Mouse (Mus musculus): ENCODE measurements around the gene Nhlrc2.

Nhlrc2 gene

DNA sequence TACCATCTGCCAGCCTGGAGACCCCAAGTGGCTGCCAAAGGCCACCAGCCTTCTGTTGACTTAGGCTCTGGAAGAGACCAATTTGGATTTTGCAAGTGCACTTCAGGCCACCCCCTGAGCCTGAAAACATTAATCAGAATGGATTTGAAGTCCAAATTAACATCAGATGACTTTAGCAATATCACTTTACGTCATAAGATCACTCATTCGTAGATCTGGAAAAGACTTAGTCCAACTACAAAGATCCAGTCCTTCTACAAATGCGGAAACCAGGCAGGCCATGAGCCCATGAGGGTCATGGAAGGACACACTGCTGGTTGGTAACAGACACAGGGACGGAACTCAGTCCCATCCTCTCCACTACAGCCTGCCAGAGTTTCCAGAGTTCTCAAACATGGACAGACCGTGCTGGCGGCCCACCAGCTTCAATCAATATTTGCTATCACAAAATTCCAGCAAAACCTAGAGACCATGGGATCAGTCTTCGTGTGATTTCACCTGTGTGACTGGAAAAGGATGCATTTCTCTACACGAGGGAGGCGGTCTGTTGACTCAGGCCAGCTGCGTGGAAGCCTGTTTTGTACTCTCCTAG, 79.9 kb downstream of the Nhlrc2 start:
- DNase-seq = no peak

DNA sequence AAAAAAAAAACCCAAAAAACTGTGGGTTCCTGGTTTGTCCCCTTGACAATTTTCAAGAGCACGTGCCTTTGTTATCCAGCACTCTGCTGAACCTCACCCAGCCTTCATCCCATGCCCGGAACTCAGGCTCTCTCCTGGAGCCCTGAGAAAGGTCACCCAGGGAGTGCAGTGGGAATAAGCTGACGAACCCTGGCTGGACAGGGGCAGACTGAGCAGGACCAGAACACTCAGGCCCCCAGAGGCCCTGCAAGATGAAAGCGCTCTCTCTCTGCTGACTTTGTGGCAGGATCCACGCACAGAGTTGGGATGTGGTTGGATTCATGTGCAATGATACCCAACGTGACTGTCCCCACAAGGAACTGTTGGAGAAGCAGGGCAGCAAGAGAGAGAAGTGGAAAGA, 81.6 kb downstream of the Nhlrc2 start:
- DNase-seq = no peak

DNA sequence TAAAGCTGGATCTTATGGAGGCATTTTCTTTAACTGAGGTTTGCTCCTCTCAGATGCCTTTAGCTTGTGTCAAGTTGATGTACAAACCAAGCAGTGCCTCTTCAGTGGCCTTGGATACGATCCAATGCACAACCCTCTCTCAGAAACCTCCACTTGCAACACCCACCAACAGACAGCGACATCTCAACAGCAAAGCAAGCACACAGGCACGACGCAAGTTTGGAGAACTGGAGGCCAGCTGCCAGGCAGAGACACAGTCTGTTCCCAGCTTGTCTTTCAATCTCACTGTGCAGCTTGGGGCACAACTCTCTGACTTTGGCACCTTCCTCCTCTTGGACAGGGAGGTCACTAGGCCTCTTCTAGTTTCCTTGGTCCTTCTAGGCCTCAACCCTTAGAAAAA, 83.0 kb downstream of the Nhlrc2 start:
- no peak for DNase-seq

DNA sequence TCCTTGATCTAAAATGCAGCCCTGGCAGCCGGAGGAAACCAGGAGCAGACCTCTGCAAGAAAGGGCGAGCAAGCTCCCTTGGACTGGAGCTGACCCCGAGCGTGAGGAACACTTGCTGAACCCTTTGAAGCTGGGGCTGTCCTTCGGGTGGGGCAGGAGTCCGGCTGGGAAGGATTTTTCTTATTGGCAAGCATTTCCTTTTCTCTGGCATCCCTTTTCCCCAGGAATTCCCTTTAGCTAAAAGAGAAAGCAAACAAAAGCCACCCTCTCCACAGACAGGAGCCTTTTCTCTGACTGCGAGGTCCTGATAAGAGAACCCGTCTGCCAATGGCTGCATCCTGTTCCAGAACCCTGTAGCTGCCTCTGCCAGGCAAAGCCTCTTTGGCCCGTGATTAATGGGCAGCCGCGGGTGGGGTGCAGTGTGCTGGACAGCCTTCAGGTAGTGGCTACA, 83.4 kb downstream of the Nhlrc2 start:
- DNase-seq = peak; percentile 74

DNA sequence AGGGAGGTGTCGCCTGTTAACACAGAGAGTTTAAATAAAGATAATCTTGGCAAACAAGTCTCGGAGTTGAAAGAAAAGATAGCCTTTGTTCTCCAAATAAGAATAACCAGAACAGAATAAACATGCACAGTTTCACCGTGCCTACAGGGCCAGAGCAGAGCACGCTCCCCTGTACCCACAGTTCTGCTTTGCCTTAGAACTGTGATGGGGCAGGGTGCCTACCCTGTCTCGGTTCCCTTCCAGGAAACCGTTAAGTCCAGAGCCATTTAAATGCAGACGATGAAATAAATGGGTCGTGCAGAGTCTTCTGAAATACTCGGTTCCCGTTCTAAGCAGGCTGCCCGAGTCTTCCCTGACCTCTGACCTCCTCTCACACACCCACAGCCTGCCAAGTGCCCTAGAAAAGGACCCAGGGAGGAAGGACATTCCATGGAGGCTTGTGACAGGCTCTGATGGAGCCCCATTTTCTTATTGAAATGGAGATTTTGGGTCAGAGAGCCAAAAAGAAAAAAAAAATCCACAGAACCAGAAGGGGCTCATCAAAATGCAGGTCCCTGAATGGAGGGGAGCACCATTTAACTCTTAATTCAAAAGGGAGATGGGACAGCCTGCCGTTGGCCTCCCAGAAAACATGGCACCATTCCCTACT, 89.1 kb downstream of the Nhlrc2 start:
- no peak for DNase-seq

DNA sequence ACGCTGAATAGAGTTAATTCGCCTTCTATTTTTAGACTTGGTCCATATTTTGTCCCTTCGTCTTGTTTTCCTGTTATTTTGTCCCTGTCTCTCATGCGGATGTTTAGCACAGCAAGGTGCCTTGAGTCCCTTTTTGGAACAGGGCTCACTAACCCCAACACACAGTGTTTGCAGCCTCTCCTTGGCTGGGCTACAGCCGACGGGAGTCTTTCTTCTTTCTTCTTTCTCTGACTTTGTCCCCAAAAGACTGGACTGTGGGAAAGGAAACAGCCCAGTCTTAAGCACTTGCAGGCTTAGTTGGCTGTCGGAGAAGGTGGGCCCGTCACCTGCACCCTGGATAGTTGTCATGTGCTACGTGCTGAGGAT, 89.6 kb downstream of the Nhlrc2 start:
- DNase-seq = no peak

DNA sequence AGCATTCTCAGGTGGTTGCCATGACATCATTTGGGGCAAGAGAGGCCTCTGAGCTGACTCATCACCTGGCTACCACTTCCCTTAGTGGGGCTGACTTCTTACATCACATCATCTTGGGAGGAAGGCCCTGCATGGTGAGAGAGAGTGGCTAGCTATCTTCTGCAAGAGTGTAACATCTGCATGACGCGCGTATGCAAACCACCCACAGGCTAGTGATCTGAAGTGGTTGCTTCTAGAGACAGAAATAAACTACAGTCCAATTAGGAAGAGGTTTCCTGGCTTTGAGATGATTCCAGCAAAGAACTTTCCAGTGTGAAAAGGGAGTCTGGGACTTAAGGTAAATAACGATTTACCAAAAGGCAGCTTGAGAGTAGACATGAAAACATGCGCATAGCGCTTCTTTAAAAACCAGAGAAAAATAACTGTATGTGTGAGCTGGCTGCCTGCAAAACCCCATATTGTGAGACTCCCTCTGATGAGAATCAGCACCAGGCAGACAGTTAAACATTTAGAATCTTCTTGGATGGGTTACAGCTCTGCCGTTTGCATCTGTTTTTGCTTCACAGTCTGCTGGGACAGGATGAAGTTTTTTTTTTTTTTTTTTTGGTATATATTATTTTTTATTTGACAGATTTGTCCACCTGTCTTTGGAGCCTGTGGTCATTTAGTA, 99.5 kb downstream of the Nhlrc2 start:
- no peak for DNase-seq

DNA sequence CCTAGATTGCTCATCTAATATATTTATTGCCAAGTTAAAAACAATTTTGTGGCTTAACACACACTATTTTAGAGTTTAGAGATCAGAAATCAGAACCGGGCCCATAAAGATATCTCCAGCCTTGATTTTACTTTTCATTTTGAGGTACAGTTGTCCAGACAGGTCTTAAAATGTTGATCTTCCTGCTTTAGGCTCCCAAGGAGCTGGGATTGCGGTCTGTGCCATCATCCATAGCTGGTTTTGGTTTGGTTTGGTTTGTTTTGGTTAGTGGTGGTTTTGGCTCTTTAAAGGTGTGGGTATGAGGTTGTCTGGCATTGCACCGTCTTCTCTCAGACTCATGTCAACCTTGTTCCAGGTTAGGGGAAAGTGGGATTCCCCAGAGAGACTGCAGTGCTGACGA, 103.2 kb downstream of the Nhlrc2 start:
- DNase-seq = no peak

DNA sequence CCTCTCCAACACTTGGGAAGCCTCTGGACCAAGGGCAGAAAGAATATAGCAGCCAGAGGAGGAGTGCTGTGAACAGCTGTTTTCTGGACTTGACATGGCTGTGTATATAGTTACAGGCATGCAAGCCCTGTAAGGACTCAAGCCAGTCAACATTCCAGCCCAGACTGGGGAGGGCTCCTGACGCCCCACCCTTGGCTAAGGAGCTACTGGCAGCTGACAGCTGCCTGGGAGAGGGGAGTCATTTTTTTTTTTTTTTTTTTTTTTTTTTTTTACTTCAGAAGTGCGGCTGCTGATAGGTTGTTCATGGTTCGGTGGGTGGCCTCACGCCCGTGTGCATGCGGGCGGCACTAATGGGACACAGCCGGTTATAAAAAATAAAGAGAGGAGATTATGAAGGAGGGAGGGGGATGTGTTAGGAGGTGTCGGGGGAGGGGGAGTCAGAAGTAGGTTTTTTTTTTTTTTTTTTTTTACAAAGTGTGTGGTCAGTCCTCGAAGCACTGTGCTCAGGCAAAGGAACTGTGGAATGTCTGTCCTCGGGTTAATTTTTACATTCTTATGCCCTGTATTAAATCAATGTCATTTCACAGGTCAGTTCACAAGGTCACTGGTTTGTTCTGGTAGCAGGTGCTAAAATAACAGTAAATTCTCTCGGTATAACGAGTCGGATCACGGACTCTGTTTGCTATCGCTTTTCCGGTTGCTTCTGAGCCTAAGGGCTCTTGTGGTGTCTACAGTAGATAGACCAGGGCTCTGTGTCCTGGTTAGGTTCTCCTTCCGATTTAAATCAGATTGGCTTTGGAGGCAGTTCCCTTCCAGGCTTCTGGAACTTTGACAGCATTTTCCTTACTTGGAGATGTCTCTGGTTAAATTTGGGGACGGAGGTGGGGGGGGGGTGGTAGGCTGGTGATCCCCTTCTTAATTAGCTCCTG, 104.2 kb downstream of the Nhlrc2 start:
- DNase-seq = peak; percentile 66
